Comparison of ENCODE assay signal across 19 mouse cellular contexts in genomic region chr11:119353946-119354345, GRCm38 (mm10). TPM values are rescaled to one million over a fixed set of nuclear protein-coding genes. Genes with fewer than 3 reads are reported as not detected.
DNase-seq lines count a peak whose midpoint lies in the region; ATAC-seq and TF ChIP-seq lines count a peak whose summit lies in the region.
"Had no signal": no experiment of that assay in that cellular context is flagged by ENCODE, and none has a peak within 500 bp of the region (broad histone marks: within the 10 kb centered on the region; RNA-seq: fewer than 3 reads in every experiment).

No protein-coding gene starts in this region.

- peaks cover 32% of the 10 kb centered on the region for H3K4me1 ChIP-seq in hindbrain, embryonic 10.5 days (replicated peaks)
- H3K4me1 ChIP-seq in hindbrain, embryonic 13.5 days (replicated peaks): peaks cover 17% of the 10 kb centered on the region
- peaks cover 10% of the 10 kb centered on the region for H3K4me1 ChIP-seq in testis, adult 2 months (ENCODE audit: control insufficient read depth, insufficient read depth, low read length)
- peaks cover 12% of the 10 kb centered on the region; the same call in 1 of the 2 replicates for H3K4me1 ChIP-seq in intestine, embryonic 16.5 days (ENCODE audit: control insufficient read depth, insufficient read depth, low read length)

- H3K9ac ChIP-seq in hindbrain, embryonic 13.5 days: no peak overlapping the region
- no peak overlapping the region for H3K9ac ChIP-seq in intestine, embryonic 16.5 days (ENCODE audit: low read depth, low read length)

- 0 out of 2 replicates have a peak, but pooled peaks have one; percentile 2 for TF ChIP-seq POLR2A in testis, adult 2 months (IDR thresholded peaks at IDR 0.05; ENCODE audit: control insufficient read depth, low read depth, low read length)

- WGBS in hindbrain, embryonic 10.5 days: 93% methylated on average over 4 of the region's 4 CpGs
- 87% methylated on average over 4 of the region's 4 CpGs for WGBS in hindbrain, embryonic 13.5 days
- 85% methylated on average over 3 of the region's 4 CpGs for WGBS in macrophage (ENCODE audit: missing documents)
- WGBS in intestine, embryonic 16.5 days: 84% methylated on average over 4 of the region's 4 CpGs

- H3K9me3 ChIP-seq in hindbrain, embryonic 10.5 days: no peaks in the 10 kb centered on the region
- H3K9me3 ChIP-seq in hindbrain, embryonic 13.5 days: no peaks in the 10 kb centered on the region
- H3K9me3 ChIP-seq in intestine, embryonic 16.5 days (ENCODE audit: control insufficient read depth, low read length): no peaks in the 10 kb centered on the region
- H3K9me3 ChIP-seq: forebrain, embryonic 13.5 days; limb, embryonic 13.5 days; midbrain, embryonic 13.5 days; neural tube, embryonic 13.5 days had no signal

- no peak overlapping the region for H3K27ac ChIP-seq in hindbrain, embryonic 10.5 days
- H3K27ac ChIP-seq in hindbrain, embryonic 13.5 days: no peak overlapping the region
- no peak overlapping the region for H3K27ac ChIP-seq in testis, adult 2 months (ENCODE audit: control insufficient read depth, insufficient read depth, low read depth, low read length)
- H3K27ac ChIP-seq in macrophage: peak overlapping the region; percentile 95
- H3K27ac ChIP-seq in intestine, embryonic 16.5 days (ENCODE audit: low read length): no peak overlapping the region
- H3K27ac ChIP-seq: forebrain, embryonic 13.5 days; hindbrain, postnatal 0 days; limb, embryonic 13.5 days; midbrain, embryonic 13.5 days; neural tube, embryonic 13.5 days had no signal

- no peak overlapping the region for H3K4me2 ChIP-seq in hindbrain, embryonic 13.5 days
- no peak overlapping the region for H3K4me2 ChIP-seq in intestine, embryonic 16.5 days (ENCODE audit: low read depth, low read length)

- H3K4me3 ChIP-seq in hindbrain, embryonic 10.5 days: peak overlapping the region; percentile 11; the same call in 1 of the 2 replicates
- H3K4me3 ChIP-seq in hindbrain, embryonic 13.5 days: no peak overlapping the region
- H3K4me3 ChIP-seq in testis, adult 2 months (ENCODE audit: control insufficient read depth, low read depth, low read length): no peak overlapping the region
- H3K4me3 ChIP-seq in macrophage (ENCODE audit: inconsistent target): 0 out of 2 replicates have a peak overlapping the region, but pooled peaks have one; percentile 78
- no peak overlapping the region for H3K4me3 ChIP-seq in intestine, embryonic 16.5 days (ENCODE audit: low read length)

- no peak for ATAC-seq in cerebellum, adult (ENCODE audit: insufficient number of reproducible peaks, low FRiP score, low TSS enrichment)
- ATAC-seq in hindbrain, embryonic 13.5 days (ENCODE audit: low FRiP score): no peak
- ATAC-seq in intestine, embryonic 16.5 days: no peak
- ATAC-seq: forebrain, embryonic 13.5 days; hindbrain, postnatal 0 days; midbrain, embryonic 13.5 days; Patski had no signal

- peaks cover 55% of the 10 kb centered on the region; the same call in 1 of the 2 replicates for H3K79me2 ChIP-seq in macrophage (ENCODE audit: inconsistent target)

- H3K36me3 ChIP-seq in hindbrain, embryonic 10.5 days: peaks cover 16% of the 10 kb centered on the region
- no peaks in the 10 kb centered on the region for H3K36me3 ChIP-seq in hindbrain, embryonic 13.5 days
- H3K36me3 ChIP-seq in testis, adult 2 months (ENCODE audit: control insufficient read depth, insufficient read depth, low read length): no peaks in the 10 kb centered on the region
- peaks cover 37% of the 10 kb centered on the region for H3K36me3 ChIP-seq in macrophage (ENCODE audit: inconsistent target)
- H3K36me3 ChIP-seq in intestine, embryonic 16.5 days (ENCODE audit: control insufficient read depth, insufficient read depth, low read length): no peaks in the 10 kb centered on the region
- H3K36me3 ChIP-seq: midbrain, embryonic 13.5 days; neural tube, embryonic 13.5 days had no signal

- TF ChIP-seq CTCF in testis, adult 2 months (IDR thresholded peaks at IDR 0.05; ENCODE audit: control insufficient read depth, insufficient read depth, insufficient replicate concordance, low read depth, low read length): no peak

- peaks cover 11% of the 10 kb centered on the region; the same call in 1 of the 2 replicates for H3K27me3 ChIP-seq in hindbrain, embryonic 10.5 days (ENCODE audit: insufficient read depth, poor library complexity, severe bottlenecking)
- 0 out of 2 replicates have a peak, but pooled peaks cover 4% of the 10 kb centered on the region for H3K27me3 ChIP-seq in hindbrain, embryonic 13.5 days
- H3K27me3 ChIP-seq in testis, adult 2 months (ENCODE audit: control insufficient read depth, insufficient read depth, low read length): no peaks in the 10 kb centered on the region
- no peaks in the 10 kb centered on the region for H3K27me3 ChIP-seq in intestine, embryonic 16.5 days (replicated peaks; ENCODE audit: control insufficient read depth, insufficient read depth, low read length)
- H3K27me3 ChIP-seq: forebrain, embryonic 13.5 days; limb, embryonic 13.5 days; midbrain, embryonic 13.5 days; neural tube, embryonic 13.5 days; Patski had no signal

- DNase-seq in cerebellum, adult 11 months: peak; percentile 26
- no peak for DNase-seq in hindbrain, embryonic 10.5 days (ENCODE audit: low spot score)
- DNase-seq in testis, postnatal 10 days (ENCODE audit: low spot score): no peak
- DNase-seq: gastrocnemius, postnatal 10 days; thymus, postnatal 36 days had no signal

RNA-seq across cellular contexts. Expression of gene Sgsh, which starts 1.4 kb away (rescaled TPM):
- 6.8 and 7.1 TPM in 2 replicates for polyA plus RNA-seq in hindbrain, embryonic 10.5 days (2016; fragmentation: Nextera tagmentation; extraction: Ambion mirVana)
- 4.7 and 5.5 TPM in 2 replicates for polyA plus RNA-seq in hindbrain, embryonic 13.5 days (2015; fragmentation: Nextera tagmentation; extraction: Ambion mirVana)
- polyA plus RNA-seq in testis, adult 2 months (2012; rRNA removed): 11.4 and 13.8 TPM in 2 replicates
- 10 to 100 TPM in 16 of 26 experiments, 1 to 10 TPM in 10; 1.5 to 56.9 (median 13.5) TPM for total RNA-seq in macrophage (2018; cell fraction: chromatin; rRNA removed)
- total RNA-seq in macrophage (2018; cell fraction: cytosol; rRNA removed): 10 to 100 TPM; 22.7 to 73.8 (median 37.7) TPM
- 10 to 100 TPM in 25 of 26 experiments, 1 to 10 TPM in 1; 8.5 to 92.5 (median 49.4) TPM for total RNA-seq in macrophage (2018; cell fraction: nucleus; rRNA removed)
- polyA plus RNA-seq in macrophage (2018): 29.1 to 46.3 TPM (median 41.6 TPM) in 3 replicates
- 8.2 and 8.3 TPM in 2 replicates for polyA plus RNA-seq in intestine, embryonic 16.5 days (2015; fragmentation: Nextera tagmentation; extraction: Ambion mirVana)

RNA-seq across cellular contexts. Expression of gene Slc26a11, which starts 1.4 kb away (rescaled TPM):
- 6.1 and 7.8 TPM in 2 replicates for polyA plus RNA-seq in hindbrain, embryonic 10.5 days (2016; fragmentation: Nextera tagmentation; extraction: Ambion mirVana)
- polyA plus RNA-seq in hindbrain, embryonic 13.5 days (2015; fragmentation: Nextera tagmentation; extraction: Ambion mirVana): 4.8 and 5.3 TPM in 2 replicates
- polyA plus RNA-seq in testis, adult 2 months (2012; rRNA removed): 4.2 and 5.5 TPM in 2 replicates
- 100 to 1,000 TPM in 9 of 26 experiments, 10 to 100 TPM in 17; 15.5 to 377 (median 67.8) TPM for total RNA-seq in macrophage (2018; cell fraction: chromatin; rRNA removed)
- total RNA-seq in macrophage (2018; cell fraction: cytosol; rRNA removed): 10 to 100 TPM in 25 of 26 experiments, 1 to 10 TPM in 1; 9.5 to 65.6 (median 19.1) TPM
- 100 to 1,000 TPM in 9 of 26 experiments, 10 to 100 TPM in 17; 14.8 to 287 (median 44.4) TPM for total RNA-seq in macrophage (2018; cell fraction: nucleus; rRNA removed)
- polyA plus RNA-seq in macrophage (2018): 18.1 to 63.0 TPM (median 27.9 TPM) in 3 replicates
- 9.0 and 10.5 TPM in 2 replicates for polyA plus RNA-seq in intestine, embryonic 16.5 days (2015; fragmentation: Nextera tagmentation; extraction: Ambion mirVana)
- polyA plus RNA-seq: erythroblast, embryonic 14.5 days had no signal

RNA-seq across cellular contexts. Expression of gene Rnf213, which starts 39.0 kb away (rescaled TPM):
- polyA plus RNA-seq in hindbrain, embryonic 10.5 days (2016; fragmentation: Nextera tagmentation; extraction: Ambion mirVana): 1.5 and 1.8 TPM in 2 replicates
- polyA plus RNA-seq in hindbrain, embryonic 13.5 days (2015; fragmentation: Nextera tagmentation; extraction: Ambion mirVana): 0.70 and 0.94 TPM in 2 replicates
- polyA plus RNA-seq in testis, adult 2 months (2012; rRNA removed): 3.9 and 4.5 TPM in 2 replicates
- 1,000 to 10,000 TPM in 24 of 26 experiments, 100 to 1,000 TPM in 2; 863 to 6,071 (median 2,924) TPM for total RNA-seq in macrophage (2018; cell fraction: chromatin; rRNA removed)
- total RNA-seq in macrophage (2018; cell fraction: cytosol; rRNA removed): 1,000 to 10,000 TPM in 6 of 26 experiments, 100 to 1,000 TPM in 20; 270 to 1,278 (median 522) TPM
- total RNA-seq in macrophage (2018; cell fraction: nucleus; rRNA removed): 1,000 to 10,000 TPM in 16 of 26 experiments, 100 to 1,000 TPM in 10; 480 to 3,234 (median 2,295) TPM
- polyA plus RNA-seq in macrophage (2018): 207 to 477 TPM (median 276 TPM) in 3 replicates
- 7.0 and 7.5 TPM in 2 replicates for polyA plus RNA-seq in intestine, embryonic 16.5 days (2015; fragmentation: Nextera tagmentation; extraction: Ambion mirVana)

RNA-seq across cellular contexts. Expression of gene Card14, which starts 46.4 kb away (rescaled TPM):
- 0.04 TPM in 1 of 2 replicates, not detected in the other for polyA plus RNA-seq in hindbrain, embryonic 10.5 days (2016; fragmentation: Nextera tagmentation; extraction: Ambion mirVana)
- polyA plus RNA-seq in hindbrain, embryonic 13.5 days (2015; fragmentation: Nextera tagmentation; extraction: Ambion mirVana): 0.06 and 0.09 TPM in 2 replicates
- polyA plus RNA-seq in testis, adult 2 months (2012; rRNA removed): 0.44 and 0.76 TPM in 2 replicates
- total RNA-seq in macrophage (2018; cell fraction: chromatin; rRNA removed): 1 to 10 TPM in 7 of 26 experiments, under 1 TPM in 6, not detected in 13; 0.19 to 2.5 (median 1.1) TPM
- total RNA-seq in macrophage (2018; cell fraction: cytosol; rRNA removed): under 1 TPM in 20 of 26 experiments, not detected in 6; 0.03 to 0.54 (median 0.27) TPM
- total RNA-seq in macrophage (2018; cell fraction: nucleus; rRNA removed): 1 to 10 TPM in 6 of 26 experiments, under 1 TPM in 5, not detected in 15; 0.17 to 1.4 (median 1.1) TPM
- polyA plus RNA-seq in macrophage (2018): 0.06 to 0.68 TPM (median 0.22 TPM) in 3 replicates
- 8.5 and 10.5 TPM in 2 replicates for polyA plus RNA-seq in intestine, embryonic 16.5 days (2015; fragmentation: Nextera tagmentation; extraction: Ambion mirVana)
- total RNA-seq: heart, adult 18-20 months had no signal
- polyA plus RNA-seq: forebrain, embryonic 13.5 days; lung, embryonic 14.5 days had no signal

RNA-seq across cellular contexts. Expression of gene Eif4a3, which starts 54.1 kb away (rescaled TPM):
- 458 and 477 TPM in 2 replicates for polyA plus RNA-seq in hindbrain, embryonic 10.5 days (2016; fragmentation: Nextera tagmentation; extraction: Ambion mirVana)
- 266 and 296 TPM in 2 replicates for polyA plus RNA-seq in hindbrain, embryonic 13.5 days (2015; fragmentation: Nextera tagmentation; extraction: Ambion mirVana)
- 73.6 and 81.2 TPM in 2 replicates for polyA plus RNA-seq in testis, adult 2 months (2012; rRNA removed)
- 100 to 1,000 TPM in 6 of 26 experiments, 10 to 100 TPM in 20; 30.8 to 125 (median 89.8) TPM for total RNA-seq in macrophage (2018; cell fraction: chromatin; rRNA removed)
- 100 to 1,000 TPM in 20 of 26 experiments, 10 to 100 TPM in 6; 85.6 to 141 (median 111) TPM for total RNA-seq in macrophage (2018; cell fraction: cytosol; rRNA removed)
- total RNA-seq in macrophage (2018; cell fraction: nucleus; rRNA removed): 100 to 1,000 TPM in 4 of 26 experiments, 10 to 100 TPM in 22; 38.2 to 124 (median 58.8) TPM
- 73.3 to 139 TPM (median 79.7 TPM) in 3 replicates for polyA plus RNA-seq in macrophage (2018)
- 306 and 335 TPM in 2 replicates for polyA plus RNA-seq in intestine, embryonic 16.5 days (2015; fragmentation: Nextera tagmentation; extraction: Ambion mirVana)

Comparison
In these comparisons a context has a peak if more than half of its experiments do, and no peak if none do; other contexts are left out.
1. H3K4me3 ChIP-seq: peak in hindbrain, embryonic 10.5 days (single experiment) and macrophage (single experiment); none in hindbrain, embryonic 13.5 days (single experiment), testis, adult 2 months (single experiment) and intestine, embryonic 16.5 days (single experiment).
2. RNA of gene Rnf213, which starts 39.0 kb away (polyA plus RNA-seq): 207 to 477 TPM in macrophage; 7.0 to 7.5 TPM in intestine, embryonic 16.5 days, 3.9 to 4.5 TPM in testis, adult 2 months, 1.5 to 1.8 TPM in hindbrain, embryonic 10.5 days and 0.70 to 0.94 TPM in hindbrain, embryonic 13.5 days; every median in the first group is over 10 times any median in the second.